Mouse (Mus musculus) T-cell, adult 2 months (primary cell): ENCODE data around the gene Tmem158.

Experiments used
- DNase-seq: peaks from one replicate; pipeline ENCODE4 v3.0.0; 2022; ENCODE audit warnings: low spot score

Gene Tmem158

DNA sequence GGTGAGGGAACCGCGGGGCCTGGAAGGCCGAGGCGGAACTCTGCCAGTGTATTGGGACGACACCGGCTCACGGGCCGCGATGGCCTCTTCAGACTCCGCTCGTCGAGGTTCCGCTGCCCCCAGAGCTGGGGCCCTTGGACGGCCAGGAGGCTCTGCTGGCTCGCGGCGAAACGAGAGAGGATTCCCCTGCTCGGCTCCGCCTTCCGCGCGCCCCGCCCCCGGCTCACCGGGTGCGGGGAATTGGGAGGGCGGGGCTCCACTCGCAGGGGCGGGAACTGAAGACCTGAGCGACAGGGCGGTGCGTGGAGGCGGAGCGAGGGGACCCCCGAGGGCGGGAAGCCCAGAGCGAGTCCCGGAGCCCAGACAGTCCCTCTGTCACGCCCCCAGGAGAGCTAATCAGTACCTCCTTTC is at the start of gene Tmem158:
Gene Tmem158, minus strand, starts transcription at position 154 of the 411 bp plus-strand sequence.
- DNase-seq = peak; percentile 73

- DNase-seq = no peak
These were observed 49.3 kb upstream of the Tmem158 start for GRCm38 (mm10) chr9:123309685-123310365.

DNA sequence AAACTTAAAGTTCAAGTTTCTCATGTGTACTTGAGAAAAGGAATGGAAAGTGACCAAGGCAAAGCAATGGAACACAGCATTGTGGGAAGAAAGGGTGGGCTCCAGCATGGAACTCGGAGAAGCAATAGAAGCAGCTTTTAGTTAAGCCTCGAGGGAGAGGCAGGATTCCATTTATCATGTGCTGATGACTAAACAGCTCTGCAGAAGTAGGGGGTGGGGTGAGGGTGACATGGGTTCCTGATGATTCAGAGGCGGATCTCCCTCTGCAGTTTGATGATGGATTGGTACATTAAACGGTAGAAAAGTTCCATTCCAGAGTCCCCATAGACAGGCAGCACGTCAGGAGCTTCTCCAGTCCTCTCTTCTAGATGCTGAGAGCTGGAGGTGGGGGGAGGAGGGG is 48.5 kb upstream of the Tmem158 start:
- DNase-seq = no peak

GRCm38 (mm10) chr9:123304917-123305316 is 44.4 kb upstream of the Tmem158 start:
- DNase-seq = no peak

GRCm38 (mm10) chr9:123303952-123304351 is 43.4 kb upstream of the Tmem158 start:
- DNase-seq = no peak

GRCm38 (mm10) chr9:123302759-123303313 is 42.3 kb upstream of the Tmem158 start:
- no peak for DNase-seq

DNA sequence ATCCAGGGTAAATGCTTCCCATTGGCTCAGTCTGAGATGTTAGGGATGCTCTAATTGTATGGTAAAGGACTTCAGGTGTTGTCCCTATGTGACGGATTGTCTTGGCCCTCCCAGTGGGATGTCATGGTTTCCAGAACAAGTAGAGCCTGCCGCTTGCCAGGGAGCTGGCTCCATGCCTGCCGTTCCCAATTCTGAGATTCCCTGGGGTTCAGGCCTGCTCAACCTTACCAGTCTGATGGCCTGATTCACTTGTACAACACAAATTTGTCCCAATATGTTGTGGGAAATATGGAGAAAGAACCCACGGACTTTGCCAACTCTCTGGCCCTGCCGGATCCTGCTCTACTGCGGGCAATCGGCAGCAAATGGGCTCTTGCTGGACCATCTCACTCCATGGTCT is 37.3 kb upstream of the Tmem158 start:
- no peak for DNase-seq

DNA sequence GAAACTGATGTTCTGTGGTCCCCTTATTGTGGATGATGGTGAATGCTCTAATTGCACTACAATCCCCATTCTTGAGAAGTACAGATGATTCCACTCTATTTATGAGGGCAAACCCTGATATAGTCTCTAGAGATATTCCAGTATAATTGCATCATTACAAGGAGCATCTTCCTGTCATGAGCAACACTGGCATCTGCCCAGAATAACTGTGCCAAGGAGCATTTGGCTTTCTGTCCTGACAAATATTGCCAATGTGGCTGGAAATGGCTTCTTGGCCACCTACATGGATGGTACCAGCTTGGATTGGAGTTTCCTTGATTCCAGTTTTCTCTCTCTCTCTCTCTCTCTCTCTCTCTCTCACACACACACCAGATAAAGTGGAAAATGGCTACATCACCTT is 35.7 kb upstream of the Tmem158 start:
- no peak for DNase-seq

DNA sequence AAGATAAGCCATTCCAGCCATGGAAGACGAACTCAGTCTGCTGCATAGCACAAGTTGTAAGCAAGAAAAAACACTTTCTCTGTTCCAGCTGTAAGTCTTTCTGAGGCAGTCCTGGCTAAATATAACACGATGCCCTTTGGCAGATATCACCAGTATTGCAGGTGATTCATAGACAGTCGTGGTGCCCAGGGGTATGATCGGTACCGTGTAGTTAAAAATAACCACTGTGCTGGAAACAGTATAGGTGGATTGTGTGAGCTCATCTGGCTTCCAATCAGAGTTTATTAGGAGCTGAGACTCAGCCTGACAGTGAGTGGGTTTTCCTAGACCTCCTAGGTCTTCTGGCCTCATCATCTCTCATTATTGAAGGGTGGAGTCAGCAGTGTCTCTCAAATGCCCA is 34.0 kb upstream of the Tmem158 start:
- no peak for DNase-seq

- DNase-seq = no peak
These were observed 27.8 kb upstream of the Tmem158 start for GRCm38 (mm10) chr9:123288378-123288777.

DNA sequence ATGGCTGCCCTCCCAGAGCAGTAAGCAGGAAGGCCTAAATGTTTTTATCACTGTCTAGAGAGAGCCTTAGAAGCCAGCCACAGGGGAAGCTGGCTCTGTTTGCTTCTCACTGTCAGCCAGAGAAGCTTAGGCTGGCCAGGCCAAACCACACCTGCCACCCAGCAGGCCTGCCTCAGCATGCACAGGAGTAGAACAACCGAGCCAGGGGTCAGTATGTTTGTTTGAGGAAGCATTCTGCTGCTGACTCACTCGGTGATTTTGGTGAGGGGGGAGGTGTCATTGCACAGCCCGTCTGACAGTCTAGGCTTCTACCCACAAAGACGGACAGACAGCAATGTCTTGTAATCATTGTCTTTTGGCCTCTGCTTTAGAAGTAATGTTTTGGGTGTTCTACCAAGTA is 25.1 kb upstream of the Tmem158 start:
- DNase-seq = no peak

GRCm38 (mm10) chr9:123280775-123281174 is 20.2 kb upstream of the Tmem158 start:
- no peak for DNase-seq

DNA sequence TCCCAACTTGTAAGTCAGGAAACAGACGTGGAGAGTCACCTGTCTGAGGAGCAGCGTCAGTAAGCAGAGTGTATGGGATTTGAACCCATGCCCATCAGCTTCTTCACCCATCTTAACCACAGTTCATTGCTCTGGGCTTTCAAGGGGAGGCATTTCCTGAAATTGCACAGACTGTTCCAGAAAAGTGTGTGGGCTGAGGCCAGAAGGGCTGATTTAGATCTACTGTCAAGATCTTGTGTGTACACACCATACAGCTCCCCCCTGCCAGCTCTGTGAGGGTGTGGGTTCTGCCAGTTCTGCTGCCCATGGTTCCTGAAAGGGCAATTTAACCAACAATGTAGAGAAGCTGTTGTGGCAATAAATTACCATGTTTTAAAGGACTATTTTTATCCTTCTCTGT is 17.4 kb upstream of the Tmem158 start:
- no peak for DNase-seq

DNA sequence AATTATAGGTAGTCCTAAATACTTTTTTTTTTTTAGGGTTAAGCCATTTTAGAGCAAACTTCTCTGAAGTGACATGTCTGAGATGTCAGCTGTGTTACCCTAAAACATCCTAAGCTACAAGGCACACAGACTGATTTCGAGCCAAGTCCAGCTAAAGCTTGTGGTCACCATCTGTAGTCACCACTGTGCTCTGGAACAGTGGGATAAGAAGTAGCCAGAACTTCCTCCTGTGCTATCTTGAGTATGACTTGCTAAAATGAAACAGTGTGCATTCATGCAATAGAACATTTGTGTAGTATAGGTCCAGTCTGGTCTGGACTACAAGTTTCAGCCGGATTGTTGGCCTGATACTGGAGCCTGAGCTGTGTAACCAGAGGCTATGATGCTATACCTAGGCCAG is 14.8 kb upstream of the Tmem158 start:
- no peak for DNase-seq

DNA sequence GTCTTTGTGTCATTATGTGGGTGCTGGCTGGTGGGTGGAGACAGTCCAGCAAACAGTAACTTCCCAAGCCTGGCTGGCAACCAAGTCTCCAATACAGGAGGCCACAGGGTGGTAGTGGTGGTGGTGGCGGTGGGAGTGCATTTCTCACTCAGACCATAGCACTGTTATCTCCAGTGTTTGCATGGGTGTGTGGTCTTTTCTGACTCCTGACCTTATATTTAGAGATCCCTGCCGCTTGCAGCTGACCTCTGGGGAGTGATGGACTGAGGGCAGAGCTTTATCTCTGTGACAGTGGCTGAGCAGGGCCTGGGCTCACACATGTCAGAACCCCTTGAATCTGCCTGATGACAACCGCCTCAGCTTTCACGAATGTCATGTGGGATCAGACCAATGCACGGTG is 14.1 kb upstream of the Tmem158 start:
- DNase-seq = no peak

DNA sequence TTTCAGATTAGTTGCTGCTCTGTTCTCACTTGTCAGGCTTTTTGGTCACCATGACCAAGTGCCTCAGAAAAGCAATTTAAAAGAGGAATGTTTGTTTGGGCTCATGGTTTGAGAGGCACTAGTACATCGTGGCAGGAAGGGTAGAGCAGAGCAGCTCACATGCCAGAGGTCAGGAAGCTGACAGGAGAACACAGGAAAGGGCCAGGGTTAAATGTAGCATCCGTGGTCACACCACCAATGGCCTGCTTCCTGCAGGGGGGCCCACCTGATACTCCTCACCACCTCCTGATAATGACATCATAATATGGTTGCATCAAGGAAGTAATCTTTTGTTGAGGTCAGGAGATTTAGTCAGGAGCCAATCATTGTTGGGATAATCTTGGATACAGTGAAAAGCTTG is 13.3 kb upstream of the Tmem158 start:
- no peak for DNase-seq

GRCm38 (mm10) chr9:123271552-123271951 is 11.0 kb upstream of the Tmem158 start:
- no peak for DNase-seq

DNA sequence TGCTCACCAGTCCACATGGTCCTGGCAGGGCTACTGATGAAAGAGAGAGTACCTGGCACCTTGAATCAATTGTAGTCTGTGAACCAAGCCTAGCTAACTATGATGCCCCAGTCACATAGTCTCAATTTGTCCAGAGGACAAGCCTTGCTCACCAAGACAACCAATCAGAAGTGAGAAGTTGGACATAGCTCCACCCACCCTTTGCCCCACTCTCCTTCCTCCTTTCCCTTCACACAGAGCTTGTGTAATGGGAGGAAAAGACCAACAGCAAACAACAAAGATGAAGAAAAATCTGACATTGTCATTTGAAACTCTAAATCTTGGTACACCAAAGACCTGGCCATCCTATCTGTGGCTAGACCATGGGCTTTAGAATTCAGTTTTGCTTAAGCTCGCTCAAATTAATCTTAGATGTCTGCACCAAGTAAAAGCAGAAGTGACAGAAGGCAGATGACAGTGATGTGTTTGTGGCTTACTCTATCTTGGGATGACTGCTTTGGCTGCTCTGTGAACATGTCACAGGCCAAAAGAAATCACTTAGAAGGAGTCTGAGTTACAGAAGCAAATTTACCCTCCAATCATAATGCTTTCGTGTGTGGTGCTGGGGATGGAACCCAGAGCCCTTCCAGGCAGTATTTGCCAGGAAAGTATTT is 9.5 kb upstream of the Tmem158 start:
- DNase-seq = no peak

DNA sequence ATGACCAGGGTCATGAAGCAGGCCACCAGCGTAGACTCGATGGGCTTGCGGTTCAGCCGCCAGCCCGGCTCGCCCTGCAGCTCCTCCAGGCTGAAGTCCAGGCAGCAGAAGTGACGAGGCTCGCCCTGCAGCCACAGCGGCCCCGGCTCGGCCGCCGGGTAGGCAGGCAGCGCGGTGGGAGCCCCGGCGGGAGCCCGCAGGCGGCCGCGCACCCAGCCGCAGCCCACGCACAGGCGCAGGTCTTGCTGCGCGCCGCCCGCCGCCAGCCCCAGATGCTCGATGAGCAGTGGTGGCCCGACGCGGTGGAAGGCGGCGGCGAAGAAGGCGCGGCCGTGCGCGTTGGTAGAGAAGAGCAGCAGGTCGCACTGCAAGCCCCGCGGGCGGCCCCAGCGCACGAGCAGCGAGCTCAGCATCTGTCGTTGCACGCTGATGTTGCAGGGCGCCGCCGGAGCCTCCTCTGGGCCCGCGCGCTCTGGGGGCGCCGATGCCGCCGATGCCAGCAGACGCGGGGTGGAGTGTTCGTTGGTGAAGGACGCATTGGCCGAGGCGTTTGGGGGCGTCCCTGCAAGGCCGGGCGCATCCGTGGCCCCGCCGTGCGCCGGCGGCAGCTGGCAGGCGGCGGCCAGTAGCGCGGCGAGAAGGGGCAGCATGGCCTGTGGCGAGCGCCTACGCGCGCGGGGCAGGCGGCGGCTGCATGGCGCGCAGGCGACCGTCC is 511 bp downstream of the Tmem158 start:
- DNase-seq = peak; percentile 42

- peak; percentile 35 for DNase-seq
These were observed 1.1 kb downstream of the Tmem158 start for GRCm38 (mm10) chr9:123259461-123259895.

- DNase-seq = no peak
These were observed 1.8 kb downstream of the Tmem158 start for GRCm38 (mm10) chr9:123258796-123259195.

DNA sequence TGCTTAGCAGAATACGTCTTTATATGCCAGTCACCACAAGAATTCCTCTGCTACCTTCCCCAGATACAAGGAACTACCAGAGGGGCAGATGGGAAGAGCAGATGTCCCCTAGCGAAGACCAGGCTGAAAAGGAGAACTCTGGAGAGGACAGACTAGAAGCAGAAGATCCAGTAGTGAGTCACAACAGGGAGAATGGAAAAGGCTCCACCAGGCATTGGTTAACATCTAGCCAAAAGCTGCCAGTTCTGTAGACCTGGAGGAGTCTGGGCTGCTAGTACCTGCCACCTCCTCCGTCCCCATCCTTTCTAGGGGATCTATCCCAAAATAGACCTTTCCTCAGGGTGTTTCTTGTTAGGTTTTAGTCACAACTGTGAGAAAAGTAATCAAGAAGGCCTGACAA is 4.8 kb downstream of the Tmem158 start:
- no peak for DNase-seq

DNA sequence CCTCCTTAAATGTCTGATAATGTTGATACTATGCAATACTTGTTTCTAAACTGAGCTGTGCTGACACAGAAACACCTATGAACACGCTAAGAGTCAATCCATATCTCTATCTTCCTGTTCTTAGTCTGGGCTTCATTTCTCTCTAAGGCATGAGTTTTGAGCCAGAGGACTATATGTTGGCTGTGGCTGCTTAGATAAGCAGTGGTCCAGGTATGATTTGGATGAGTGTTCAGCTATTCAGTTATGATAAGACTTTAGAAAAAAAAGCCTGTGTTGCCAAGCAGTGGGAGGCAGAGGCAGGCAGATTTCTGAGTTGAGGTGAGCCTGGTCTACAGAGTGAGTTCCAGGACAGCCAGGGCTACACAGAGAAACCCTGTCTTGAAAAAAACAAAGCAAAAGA is 12.6 kb downstream of the Tmem158 start:
- DNase-seq = no peak
